Mouse (Mus musculus): ENCODE measurements around the gene Nphp3.

DNA sequence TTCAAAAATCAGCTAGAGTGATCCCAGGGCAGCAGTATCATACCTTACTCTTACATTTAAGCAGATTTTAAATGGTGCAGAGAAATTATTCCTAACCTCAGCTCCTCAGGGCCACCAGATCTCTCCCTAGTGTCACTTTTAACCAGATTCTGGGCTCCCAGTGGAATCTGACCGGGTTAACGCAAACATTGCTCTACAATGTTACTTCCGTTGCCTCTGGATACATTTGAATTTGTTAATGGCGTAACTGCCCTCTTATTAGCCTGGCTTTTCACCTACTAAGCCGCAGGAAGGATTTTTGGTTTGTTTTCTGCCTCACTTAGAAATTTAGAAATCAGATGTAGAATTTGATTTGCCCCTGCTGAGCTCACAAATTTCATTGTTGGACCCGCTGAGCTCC, 32.4 kb downstream of the Nphp3 start:
- TF ChIP-seq CTCF (IDR thresholded peaks at IDR 0.05; ENCODE audit: low read depth, low read length) (no peak), EP300 (IDR thresholded peaks at IDR 0.05; ENCODE audit: insufficient read depth, low read depth, low read length) (no peak), POLR2A (IDR thresholded peaks at IDR 0.05; ENCODE audit: insufficient read depth, low read length) (no peak)

All from ES-Bruce4 (cell line).